Mouse (Mus musculus): ENCODE measurements around the gene Cdhr2.

Cdhr2 gene

GRCm38 (mm10) chr13:54783235-54783634 lies 82.0 kb downstream of the Cdhr2 start:
- in situ Hi-C loops (cut with MboI, MseI), result no loop called here

- in situ Hi-C loops (cut with MboI, MseI), result no loop called here
Observed at GRCm38 (mm10) chr13:54783698-54784097, 82.4 kb downstream of the Cdhr2 start, which contains the start of gene Eif4e1b. Eif4e1b (plus strand) TSS chr13:54783998.

Measured in T-helper 2 cell (primary cell).